Mouse (Mus musculus): ENCODE data around the gene Prkcz.

The Prkcz gene

GRCm38 (mm10) chr4:155217241-155218103 is 143.7 kb downstream of the Prkcz start:
- DNase-seq = no peak

DNA sequence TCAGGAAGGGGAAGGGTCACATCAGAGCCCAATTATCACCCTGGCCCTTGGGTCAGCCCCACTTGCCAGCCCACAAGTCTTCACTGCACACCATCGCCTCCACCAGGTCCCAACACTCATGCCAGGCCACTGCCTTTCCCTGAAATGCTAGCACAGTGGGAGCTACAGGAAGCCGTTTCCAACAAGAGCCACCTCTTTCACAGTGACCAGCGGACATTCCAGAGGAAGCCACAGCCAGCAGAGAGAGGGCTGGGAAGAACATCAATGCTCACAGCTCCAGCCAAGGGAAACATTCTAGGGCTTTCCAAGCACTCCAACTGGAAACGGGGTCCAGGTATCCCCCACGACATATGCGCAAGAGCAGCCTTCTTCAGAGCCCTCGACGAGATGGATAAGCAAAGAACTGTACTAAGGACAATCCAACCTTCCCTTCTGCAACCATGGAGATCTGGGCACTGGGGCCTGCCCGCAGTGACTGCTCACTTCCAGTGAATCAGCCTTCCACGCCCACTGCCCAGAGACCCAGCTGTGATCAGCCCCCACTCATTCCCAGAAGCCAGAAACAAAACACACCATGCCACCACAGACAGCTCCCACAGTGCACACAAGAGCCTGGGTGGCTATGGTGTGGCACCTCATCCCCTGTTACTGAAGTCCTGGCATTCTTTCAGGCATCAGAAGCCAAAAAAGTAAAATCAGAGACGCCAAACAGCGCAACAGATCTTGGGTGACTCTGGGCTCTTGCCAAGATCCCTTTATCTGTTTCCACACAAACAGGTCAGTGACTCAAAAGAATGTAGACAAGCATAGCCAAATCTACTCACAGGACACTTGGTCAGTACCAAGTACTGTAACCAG is 145.2 kb downstream of the Prkcz start:
- DNase-seq = no peak

GRCm38 (mm10) chr4:155215203-155215602 is 146.0 kb downstream of the Prkcz start:
- no peak for DNase-seq

DNA sequence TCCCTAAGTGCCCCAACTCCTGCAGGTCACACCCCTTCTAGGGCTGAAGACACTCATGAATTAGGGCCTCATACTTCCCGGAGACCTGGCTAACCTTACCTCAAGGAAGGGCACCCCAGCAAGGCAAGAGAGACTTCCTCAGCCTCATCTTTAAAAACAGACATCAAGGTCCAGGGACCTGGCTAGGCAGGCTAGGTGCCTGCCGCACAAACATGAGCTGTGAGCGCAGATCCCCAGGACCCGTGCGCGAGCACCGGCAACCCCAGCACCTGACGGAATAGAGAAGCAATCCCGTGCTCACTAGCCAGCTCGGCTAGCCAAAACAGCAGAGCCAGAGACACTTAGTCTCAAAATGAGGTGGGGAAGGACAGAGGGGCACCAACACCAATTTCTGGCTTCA is 146.4 kb downstream of the Prkcz start:
- no peak for DNase-seq

GRCm38 (mm10) chr4:155214188-155214587 is 147.0 kb downstream of the Prkcz start:
- no peak for DNase-seq

GRCm38 (mm10) chr4:155213752-155214054 is 147.5 kb downstream of the Prkcz start:
- DNase-seq = no peak

GRCm38 (mm10) chr4:155213052-155213751 is 148.0 kb downstream of the Prkcz start:
- no peak for DNase-seq
